Mouse (Mus musculus) olfactory bulb, adult 2 months (tissue): Measurements from ENCODE around the gene Arhgdia. TPM values are rescaled to one million over a fixed set of nuclear protein-coding genes. Genes with fewer than 3 reads are reported as not detected.

ENCODE experiments used
- H3K27ac ChIP-seq: fragments of 200-500 bp; 2 replicates; pipeline ENCODE4 v1.5.1; 2012; ENCODE audit warnings: low read depth, low read length; ENCODE audit not compliant: insufficient read depth
- H3K4me1 ChIP-seq: fragments of 200-500 bp; 2 replicates; pipeline ENCODE4 v1.6.1; 2012; ENCODE audit warnings: low read length; ENCODE audit not compliant: control insufficient read depth, insufficient read depth
- H3K4me3 ChIP-seq: fragments of 200-500 bp; 2 replicates; pipeline ENCODE4 v1.5.1; 2012; ENCODE audit warnings: mild to moderate bottlenecking, low read depth, low read length, moderate library complexity; ENCODE audit not compliant: insufficient read depth
- CTCF ChIP-seq: fragments of 200-500 bp; IDR thresholded peaks from 2 replicates; pipeline ENCODE4 v1.5.1; 2012; ENCODE audit warnings: low read depth, mild to moderate bottlenecking, low read length, moderate library complexity; ENCODE audit not compliant: insufficient read depth
- POLR2A ChIP-seq: fragments of 200-500 bp; IDR thresholded peaks from 2 replicates; pipeline ENCODE4 v1.6.1; 2012; ENCODE audit warnings: mild to moderate bottlenecking, low read depth, low read length, moderate library complexity; ENCODE audit not compliant: insufficient read depth
- WGBS: fragments of 180-500 bp; shearing (Covaris S2); methylation state at CpG from one replicate; pipeline ENCODE4 v1.1.7; 2018; 5-methylcytosine and 5-hydroxymethylcytosine counted together
- polyA plus RNA-seq: library from polyadenylated mRNA; stranded (reverse); fragments of >200 nt; gene quantifications from 2 replicates; pipeline ENCODE4 v1.2.4, GENCODE M21; 2012; ENCODE audit warnings: low replicate concordance; ENCODE audit not compliant: missing spikeins, insufficient read depth, insufficient read length

The Arhgdia gene
- polyA plus RNA-seq, 1 experiment, result 143 TPM

GRCm38 (mm10) chr11:120539285-120540014 is 42.0 kb downstream of the Arhgdia start:
- Histone ChIP-seq H3K4me1 (peaks cover 16% of the 10 kb centered on the region), H3K4me3 (no peak overlapping the region), H3K27ac (no peak overlapping the region)
- 21% methylated on average over 10 of the region's 10 CpGs for WGBS
- TF ChIP-seq POLR2A (no peak), CTCF (no peak)

- Histone ChIP-seq H3K4me1 (peaks cover 16% of the 10 kb centered on the region), H3K4me3 (no peak overlapping the region), H3K27ac (no peak overlapping the region)
- 54% methylated on average over 8 of the region's 8 CpGs for WGBS
- TF ChIP-seq POLR2A (no peak), CTCF (no peak)
These were observed 42.5 kb downstream of the Arhgdia start for GRCm38 (mm10) chr11:120538955-120539284.

- H3K4me3 ChIP-seq, result no peak overlapping the region
- H3K27ac ChIP-seq, result no peak overlapping the region
- 26% methylated on average over 3 of the region's 3 CpGs for WGBS
- peaks cover 16% of the 10 kb centered on the region for H3K4me1 ChIP-seq
- no peak for TF ChIP-seq POLR2A
- no peak for TF ChIP-seq CTCF
These were observed 42.9 kb downstream of the Arhgdia start for GRCm38 (mm10) chr11:120538485-120538884.

- H3K4me3 ChIP-seq, result no peak overlapping the region
- 71% methylated on average over 3 of the region's 3 CpGs for WGBS
- peaks cover 22% of the 10 kb centered on the region for H3K4me1 ChIP-seq
- no peak overlapping the region for H3K27ac ChIP-seq
- TF ChIP-seq CTCF (no peak), POLR2A (no peak)
These were observed 45.6 kb downstream of the Arhgdia start for GRCm38 (mm10) chr11:120535804-120536203.

GRCm38 (mm10) chr11:120535145-120535544 is 46.3 kb downstream of the Arhgdia start:
- TF ChIP-seq POLR2A (no peak), CTCF (no peak)

GRCm38 (mm10) chr11:120534093-120534492 is 47.3 kb downstream of the Arhgdia start:
- TF ChIP-seq POLR2A, result no peak
- TF ChIP-seq CTCF, result no peak
- Histone ChIP-seq H3K4me1 (peaks cover 17% of the 10 kb centered on the region), H3K27ac (no peak overlapping the region), H3K4me3 (no peak overlapping the region)
- 87% methylated on average over 8 of the region's 8 CpGs for WGBS

More at GRCm38 (mm10) chr11:120535145-120535544, 46.3 kb downstream of the Arhgdia start:
- Histone ChIP-seq H3K27ac (no peak overlapping the region), H3K4me1 (peaks cover 25% of the 10 kb centered on the region), H3K4me3 (no peak overlapping the region)
- WGBS, result 76% methylated on average over 3 of the region's 3 CpGs

GRCm38 (mm10) chr11:120531646-120532045 is 49.8 kb downstream of the Arhgdia start:
- TF ChIP-seq POLR2A (no peak), CTCF (no peak)
- peaks cover 9% of the 10 kb centered on the region for H3K4me1 ChIP-seq
- H3K27ac ChIP-seq, result no peak overlapping the region
- WGBS, result 22% methylated on average over 9 of the region's 9 CpGs
- H3K4me3 ChIP-seq, result no peak overlapping the region

GRCm38 (mm10) chr11:120530085-120530964 is 51.1 kb downstream of the Arhgdia start, which contains the start of gene Gcgr:
Gene Gcgr (plus strand): TSS chr11:120530699.
- WGBS, result 10% methylated on average over 62 of the region's 62 CpGs
- Histone ChIP-seq H3K27ac (no peak within 1 kb of the TSS), H3K4me3 (no peak within 1 kb of the TSS), H3K4me1 (peaks cover 9% of the 10 kb centered on the region)
- TF ChIP-seq POLR2A, result no peak

GRCm38 (mm10) chr11:120528903-120529302 is 52.5 kb downstream of the Arhgdia start:
- WGBS, result 54% methylated on average over 4 of the region's 4 CpGs
- H3K27ac ChIP-seq, result no peak overlapping the region
- no peak overlapping the region for H3K4me3 ChIP-seq
- peaks cover 9% of the 10 kb centered on the region for H3K4me1 ChIP-seq
- TF ChIP-seq POLR2A, result no peak
- no peak for TF ChIP-seq CTCF

Other genes starting within 250 kb of the Arhgdia start
- 702 and 785 TPM in 2 replicates for gene Actg1, start 233.1 kb downstream of the Arhgdia start, polyA plus RNA-seq
- gene Fscn2, start 220.1 kb downstream of the Arhgdia start, polyA plus RNA-seq, result not detected in 2 replicates
- not detected in 2 replicates for gene Faap100, start 202.9 kb downstream of the Arhgdia start, polyA plus RNA-seq
- gene Nploc4, start 143.9 kb downstream of the Arhgdia start, polyA plus RNA-seq, result not detected in 2 replicates
- gene Tspan10, start 139.0 kb downstream of the Arhgdia start, polyA plus RNA-seq, result not detected in 2 replicates
- not detected in 2 replicates for gene Pde6g, start 128.1 kb downstream of the Arhgdia start, polyA plus RNA-seq
- gene Oxld1, start 123.6 kb downstream of the Arhgdia start, polyA plus RNA-seq, result not detected in 2 replicates
- not detected in 2 replicates for gene Ccdc137, start 123.5 kb downstream of the Arhgdia start, polyA plus RNA-seq
- not detected in 2 replicates for gene Arl16, start 114.0 kb downstream of the Arhgdia start, polyA plus RNA-seq
- not detected in 2 replicates for gene Mrpl12, start 97.0 kb downstream of the Arhgdia start, polyA plus RNA-seq
- not detected in 2 replicates for gene Slc25a10, start 89.8 kb downstream of the Arhgdia start, polyA plus RNA-seq
- gene Gcgr, start 50.9 kb downstream of the Arhgdia start, polyA plus RNA-seq, result not detected in 2 replicates
- gene Mcrip1, start 31.9 kb downstream of the Arhgdia start, polyA plus RNA-seq, result not detected in 2 replicates
- gene Ppp1r27, start 30.5 kb downstream of the Arhgdia start, polyA plus RNA-seq, result not detected in 2 replicates
- 309 TPM in 1 of 2 replicates, not detected in the other for gene P4hb, start 8.4 kb downstream of the Arhgdia start, polyA plus RNA-seq
- not detected in 2 replicates for gene Alyref, start 16.7 kb upstream of the Arhgdia start, polyA plus RNA-seq
- gene Anapc11, start 16.8 kb upstream of the Arhgdia start, polyA plus RNA-seq, result not detected in 2 replicates
- not detected in 2 replicates for gene Npb, start 26.9 kb upstream of the Arhgdia start, polyA plus RNA-seq
- gene Pcyt2, start 36.3 kb upstream of the Arhgdia start, polyA plus RNA-seq, result not detected in 2 replicates
- gene Sirt7, start 43.6 kb upstream of the Arhgdia start, polyA plus RNA-seq, result not detected in 2 replicates
- 234 TPM in 1 of 2 replicates, not detected in the other for gene Mafg, start 52.0 kb upstream of the Arhgdia start, polyA plus RNA-seq
- not detected in 2 replicates for gene Pycr1, start 62.1 kb upstream of the Arhgdia start, polyA plus RNA-seq
- gene Myadml2, start 66.5 kb upstream of the Arhgdia start, polyA plus RNA-seq, result not detected in 2 replicates
- not detected in 2 replicates for gene Notum, start 79.6 kb upstream of the Arhgdia start, polyA plus RNA-seq
- not detected in 2 replicates for gene Aspscr1, start 91.3 kb upstream of the Arhgdia start, polyA plus RNA-seq
- not detected in 2 replicates for gene Cenpx, start 132.1 kb upstream of the Arhgdia start, polyA plus RNA-seq
- gene Lrrc45, start 132.3 kb upstream of the Arhgdia start, polyA plus RNA-seq, result not detected in 2 replicates
- not detected in 2 replicates for gene Rac3, start 139.8 kb upstream of the Arhgdia start, polyA plus RNA-seq
- gene Dcxr, start 145.7 kb upstream of the Arhgdia start, polyA plus RNA-seq, result not detected in 2 replicates
- not detected in 2 replicates for gene Cbr2, start 150.5 kb upstream of the Arhgdia start, polyA plus RNA-seq
- gene Hmga1b, start 181.2 kb upstream of the Arhgdia start, polyA plus RNA-seq, result not detected in 2 replicates
- gene Rfng, start 202.6 kb upstream of the Arhgdia start, polyA plus RNA-seq, result not detected in 2 replicates
- gene Gps1, start 202.6 kb upstream of the Arhgdia start, polyA plus RNA-seq, result not detected in 2 replicates
- not detected in 2 replicates for gene Dus1l, start 214.8 kb upstream of the Arhgdia start, polyA plus RNA-seq
- gene Fasn, start 242.9 kb upstream of the Arhgdia start, polyA plus RNA-seq, result not detected in 2 replicates